Mouse (Mus musculus): ENCODE data around the gene Fggy. TPM values are rescaled to one million over a fixed set of nuclear protein-coding genes. Genes with fewer than 3 reads are reported as not detected.
A peak's percentile ranks its signal among the peaks of the same experiment; 100 is the strongest.

Gene Fggy
- polyA plus RNA-seq, 1 experiment from 2014 or later = 8.1 TPM

- no peak for ATAC-seq (ENCODE audit: insufficient number of reproducible peaks, insufficient read depth, low FRiP score, low read depth)
- 81% methylated on average over 1 of the region's 1 CpGs for WGBS
Measured at GRCm38 (mm10) chr4:95640831-95641230, 83.5 kb downstream of the Fggy start.

GRCm38 (mm10) chr4:95644048-95644447 is 86.7 kb downstream of the Fggy start:
- H3K4me1 ChIP-seq (ENCODE audit: control insufficient read depth, insufficient read depth, low read length) = no peaks in the 10 kb centered on the region
- H3K9ac ChIP-seq (replicated peaks; ENCODE audit: low read depth, low read length) = no peak overlapping the region
- H3K4me3 ChIP-seq (ENCODE audit: low read depth, low read length) = no peak overlapping the region
- H3K4me2 ChIP-seq (replicated peaks; ENCODE audit: low read depth, low read length) = no peak overlapping the region
- H3K27me3 ChIP-seq (ENCODE audit: control insufficient read depth, insufficient read depth, low read length) = no peaks in the 10 kb centered on the region
- H3K9me3 ChIP-seq (ENCODE audit: control insufficient read depth, low read depth, low read length) = no peaks in the 10 kb centered on the region
- H3K36me3 ChIP-seq (ENCODE audit: control insufficient read depth, insufficient read depth, low read length) = no peaks in the 10 kb centered on the region
- WGBS = 42% methylated on average over 5 of the region's 5 CpGs
- no peak for ATAC-seq (ENCODE audit: insufficient number of reproducible peaks, insufficient read depth, low FRiP score, low read depth)
- H3K27ac ChIP-seq (ENCODE audit: low read length) = no peak overlapping the region

More at GRCm38 (mm10) chr4:95640831-95641230, 83.5 kb downstream of the Fggy start:
- Histone ChIP-seq H3K9me3 (ENCODE audit: control insufficient read depth, low read depth, low read length) (no peaks in the 10 kb centered on the region), H3K4me1 (ENCODE audit: control insufficient read depth, insufficient read depth, low read length) (peaks cover 4% of the 10 kb centered on the region; the same call in 1 of the 2 replicates), H3K27me3 (ENCODE audit: control insufficient read depth, insufficient read depth, low read length) (no peaks in the 10 kb centered on the region), H3K36me3 (ENCODE audit: control insufficient read depth, insufficient read depth, low read length) (no peaks in the 10 kb centered on the region), H3K27ac (ENCODE audit: low read length) (no peak overlapping the region), H3K9ac (replicated peaks; ENCODE audit: low read depth, low read length) (no peak overlapping the region), H3K4me2 (replicated peaks; ENCODE audit: low read depth, low read length) (no peak overlapping the region), H3K4me3 (ENCODE audit: low read depth, low read length) (no peak overlapping the region)

- Histone ChIP-seq H3K27ac (ENCODE audit: low read length) (no peak overlapping the region), H3K9me3 (ENCODE audit: control insufficient read depth, low read depth, low read length) (no peaks in the 10 kb centered on the region), H3K4me3 (ENCODE audit: low read depth, low read length) (no peak overlapping the region), H3K9ac (replicated peaks; ENCODE audit: low read depth, low read length) (no peak overlapping the region), H3K27me3 (ENCODE audit: control insufficient read depth, insufficient read depth, low read length) (no peaks in the 10 kb centered on the region), H3K36me3 (ENCODE audit: control insufficient read depth, insufficient read depth, low read length) (no peaks in the 10 kb centered on the region), H3K4me1 (ENCODE audit: control insufficient read depth, insufficient read depth, low read length) (peaks cover 8% of the 10 kb centered on the region; the same call in 1 of the 2 replicates), H3K4me2 (replicated peaks; ENCODE audit: low read depth, low read length) (no peak overlapping the region)
- no peak for ATAC-seq (ENCODE audit: insufficient number of reproducible peaks, insufficient read depth, low FRiP score, low read depth)
- WGBS = 69% methylated on average over 3 of the region's 3 CpGs
Measured at GRCm38 (mm10) chr4:95648801-95649551, 91.7 kb downstream of the Fggy start.

- Histone ChIP-seq H3K4me2 (replicated peaks; ENCODE audit: low read depth, low read length) (no peak overlapping the region), H3K9me3 (ENCODE audit: control insufficient read depth, low read depth, low read length) (no peaks in the 10 kb centered on the region), H3K4me3 (ENCODE audit: low read depth, low read length) (no peak overlapping the region), H3K27ac (ENCODE audit: low read length) (no peak overlapping the region), H3K9ac (replicated peaks; ENCODE audit: low read depth, low read length) (no peak overlapping the region), H3K36me3 (ENCODE audit: control insufficient read depth, insufficient read depth, low read length) (no peaks in the 10 kb centered on the region), H3K4me1 (ENCODE audit: control insufficient read depth, insufficient read depth, low read length) (peaks cover 8% of the 10 kb centered on the region; the same call in 1 of the 2 replicates), H3K27me3 (ENCODE audit: control insufficient read depth, insufficient read depth, low read length) (no peaks in the 10 kb centered on the region)
- no peak for ATAC-seq (ENCODE audit: insufficient number of reproducible peaks, insufficient read depth, low FRiP score, low read depth)
- WGBS = 76% methylated on average over 3 of the region's 3 CpGs
Measured at GRCm38 (mm10) chr4:95649552-95649905, 92.2 kb downstream of the Fggy start.

GRCm38 (mm10) chr4:95649980-95650379 is 92.7 kb downstream of the Fggy start:
- no peak overlapping the region for H3K4me3 ChIP-seq (ENCODE audit: low read depth, low read length)
- H3K9me3 ChIP-seq (ENCODE audit: control insufficient read depth, low read depth, low read length) = no peaks in the 10 kb centered on the region
- WGBS = 78% methylated on average over 6 of the region's 6 CpGs
- no peak overlapping the region for H3K4me2 ChIP-seq (replicated peaks; ENCODE audit: low read depth, low read length)
- no peak for ATAC-seq (ENCODE audit: insufficient number of reproducible peaks, insufficient read depth, low FRiP score, low read depth)
- no peaks in the 10 kb centered on the region for H3K27me3 ChIP-seq (ENCODE audit: control insufficient read depth, insufficient read depth, low read length)
- H3K36me3 ChIP-seq (ENCODE audit: control insufficient read depth, insufficient read depth, low read length) = no peaks in the 10 kb centered on the region
- no peak overlapping the region for H3K27ac ChIP-seq (ENCODE audit: low read length)
- H3K9ac ChIP-seq (replicated peaks; ENCODE audit: low read depth, low read length) = no peak overlapping the region
- H3K4me1 ChIP-seq (ENCODE audit: control insufficient read depth, insufficient read depth, low read length) = peaks cover 8% of the 10 kb centered on the region; the same call in 1 of the 2 replicates

GRCm38 (mm10) chr4:95652044-95652443 is 94.7 kb downstream of the Fggy start:
- no peak overlapping the region for H3K9ac ChIP-seq (replicated peaks; ENCODE audit: low read depth, low read length)
- WGBS = 33% methylated on average over 6 of the region's 6 CpGs
- H3K9me3 ChIP-seq (ENCODE audit: control insufficient read depth, low read depth, low read length) = no peaks in the 10 kb centered on the region
- H3K4me2 ChIP-seq (replicated peaks; ENCODE audit: low read depth, low read length) = no peak overlapping the region
- peak overlapping the region; percentile 40; the same call in 1 of the 2 replicates for H3K27ac ChIP-seq (ENCODE audit: low read length)
- H3K4me1 ChIP-seq (ENCODE audit: control insufficient read depth, insufficient read depth, low read length) = peaks cover 8% of the 10 kb centered on the region; the same call in 1 of the 2 replicates
- H3K4me3 ChIP-seq (ENCODE audit: low read depth, low read length) = no peak overlapping the region
- no peaks in the 10 kb centered on the region for H3K27me3 ChIP-seq (ENCODE audit: control insufficient read depth, insufficient read depth, low read length)
- ATAC-seq (ENCODE audit: insufficient number of reproducible peaks, insufficient read depth, low FRiP score, low read depth) = no peak; the same call in 1 of the 2 replicates
- no peaks in the 10 kb centered on the region for H3K36me3 ChIP-seq (ENCODE audit: control insufficient read depth, insufficient read depth, low read length)

GRCm38 (mm10) chr4:95653296-95653912 is 96.1 kb downstream of the Fggy start:
- WGBS = 79% methylated on average over 3 of the region's 4 CpGs
- Histone ChIP-seq H3K27ac (ENCODE audit: low read length) (no peak overlapping the region), H3K4me3 (ENCODE audit: low read depth, low read length) (no peak overlapping the region), H3K4me2 (replicated peaks; ENCODE audit: low read depth, low read length) (no peak overlapping the region), H3K9ac (replicated peaks; ENCODE audit: low read depth, low read length) (no peak overlapping the region), H3K27me3 (ENCODE audit: control insufficient read depth, insufficient read depth, low read length) (no peaks in the 10 kb centered on the region), H3K9me3 (ENCODE audit: control insufficient read depth, low read depth, low read length) (no peaks in the 10 kb centered on the region), H3K36me3 (ENCODE audit: control insufficient read depth, insufficient read depth, low read length) (no peaks in the 10 kb centered on the region), H3K4me1 (ENCODE audit: control insufficient read depth, insufficient read depth, low read length) (peaks cover 8% of the 10 kb centered on the region; the same call in 1 of the 2 replicates)
- no peak for ATAC-seq (ENCODE audit: insufficient number of reproducible peaks, insufficient read depth, low FRiP score, low read depth)

GRCm38 (mm10) chr4:95653913-95654301 is 96.6 kb downstream of the Fggy start:
- peaks cover 8% of the 10 kb centered on the region; the same call in 1 of the 2 replicates for H3K4me1 ChIP-seq (ENCODE audit: control insufficient read depth, insufficient read depth, low read length)
- no peaks in the 10 kb centered on the region for H3K36me3 ChIP-seq (ENCODE audit: control insufficient read depth, insufficient read depth, low read length)
- no peak overlapping the region for H3K9ac ChIP-seq (replicated peaks; ENCODE audit: low read depth, low read length)
- no peak overlapping the region for H3K4me2 ChIP-seq (replicated peaks; ENCODE audit: low read depth, low read length)
- H3K9me3 ChIP-seq (ENCODE audit: control insufficient read depth, low read depth, low read length) = no peaks in the 10 kb centered on the region
- H3K27me3 ChIP-seq (ENCODE audit: control insufficient read depth, insufficient read depth, low read length) = no peaks in the 10 kb centered on the region
- H3K4me3 ChIP-seq (ENCODE audit: low read depth, low read length) = no peak overlapping the region
- no peak for ATAC-seq (ENCODE audit: insufficient number of reproducible peaks, insufficient read depth, low FRiP score, low read depth)
- 41% methylated on average over 4 of the region's 4 CpGs for WGBS
- no peak overlapping the region for H3K27ac ChIP-seq (ENCODE audit: low read length)
